Mouse (Mus musculus): ENCODE measurements around the gene 4932411N23Rik.
"Not testable (repeated sequence)": the region's sequence is repeated elsewhere in the genome, so short reads cannot be mapped to it uniquely, and the experiment has no call there.

The 4932411N23Rik gene

GRCm38 (mm10) chrX:126815768-126816167 is at the start of gene 4932411N23Rik:
Gene 4932411N23Rik (minus strand): TSS chrX:126815868.
- no peak for DNase-seq (ENCODE audit: low spot score in 2 of 2)

- no peak for DNase-seq (ENCODE audit: low spot score in 2 of 2)
These were observed 35.8 kb downstream of the 4932411N23Rik start for GRCm38 (mm10) chrX:126779895-126780294.

- not testable (repeated sequence) for DNase-seq (ENCODE audit: low spot score in 2 of 2)
These were observed 38.0 kb downstream of the 4932411N23Rik start for GRCm38 (mm10) chrX:126777643-126778042.

- not testable (repeated sequence) for DNase-seq (ENCODE audit: low spot score in 2 of 2)
These were observed 40.8 kb downstream of the 4932411N23Rik start for GRCm38 (mm10) chrX:126774846-126775245.

- DNase-seq (ENCODE audit: low spot score in 2 of 2), result peak in 1 of 2 experiments; percentile 61
These were observed 42.2 kb downstream of the 4932411N23Rik start for GRCm38 (mm10) chrX:126773511-126773910.

Data from urinary bladder, postnatal 4 days (tissue).